Mouse (Mus musculus) lung, postnatal 0 days (tissue): Measurements from ENCODE around the gene Fxr2.

ENCODE experiments used
- CTCF ChIP-seq: IDR thresholded peaks from 2 replicates; pipeline ENCODE4 v1.5.1; 2016; ENCODE audit warnings: antibody characterized with exemption, mild to moderate bottlenecking
- EP300 ChIP-seq: IDR thresholded peaks from 2 replicates; pipeline ENCODE4 v1.6.1; 2016; ENCODE audit warnings: antibody characterized with exemption, mild to moderate bottlenecking, control low read depth

DNA sequence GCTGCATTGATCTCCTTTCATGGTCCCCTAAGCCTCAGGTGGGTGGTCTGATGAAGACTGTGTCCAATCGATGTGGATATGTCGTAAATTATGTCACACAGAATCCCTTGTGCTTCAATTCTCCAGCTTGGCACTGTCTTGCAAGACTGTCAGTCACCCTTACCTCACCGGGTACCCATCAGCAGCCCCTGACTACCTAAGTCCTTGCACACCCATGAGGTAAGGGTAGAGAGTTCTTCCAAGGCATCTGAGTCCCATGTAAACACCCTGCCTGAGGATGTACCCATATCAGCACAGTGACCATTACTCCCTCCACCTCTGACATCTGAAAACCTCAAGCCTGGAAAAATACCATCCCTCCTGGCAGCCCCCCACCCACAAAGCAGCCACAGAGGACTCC is 28.4 kb upstream of the Fxr2 start:
- TF ChIP-seq EP300 (no peak), CTCF (no peak)
